Mouse (Mus musculus) urinary bladder, postnatal 4 days (tissue): ENCODE measurements at regions not wholly inside any gene's neighbourhood (a gene's known extent, or its start where the extent isn't known, plus 50 kb on each side); places are given as distances from the start of the nearest gene placed in this dataset.
A peak's percentile ranks its signal among the peaks of the same experiment; 100 is the strongest.
"Not testable (repeated sequence)": the region's sequence is repeated elsewhere in the genome, so short reads cannot be mapped to it uniquely, and the experiment has no call there.

Experiments
- DNase-seq, 2 experiments: peaks; one replicate each; pipeline ENCODE4 v3.0.0; 2021 to 2022; ENCODE audit warnings: low spot score in 2 of 2

GRCm38 (mm10) chr13:31050160-31050788 lies 76.3 kb downstream of the Gm5447 start:
- DNase-seq = no peak

- DNase-seq = not testable (repeated sequence)
Observed at GRCm38 (mm10) chr13:31051586-31051985, 77.6 kb downstream of the Gm5447 start.

- no peak for DNase-seq
Observed at GRCm38 (mm10) chr13:31054356-31054755, 80.4 kb downstream of the Gm5447 start.

GRCm38 (mm10) chr13:31055376-31056083 lies 81.5 kb downstream of the Gm5447 start:
- DNase-seq = no peak

- DNase-seq = no peak
Observed at GRCm38 (mm10) chr13:31056154-31056871, 82.3 kb downstream of the Gm5447 start.

GRCm38 (mm10) chr13:31060916-31061431 lies 87.0 kb downstream of the Gm5447 start:
- DNase-seq = no peak

GRCm38 (mm10) chr13:31068343-31068742 lies 94.3 kb downstream of the Gm5447 start:
- no peak for DNase-seq

- no peak for DNase-seq
Observed at GRCm38 (mm10) chr13:31076541-31076940, 102.5 kb downstream of the Gm5447 start.

GRCm38 (mm10) chr13:31078751-31079150 lies 104.7 kb downstream of the Gm5447 start:
- DNase-seq = no peak

GRCm38 (mm10) chr13:31080215-31080614 lies 106.2 kb downstream of the Gm5447 start:
- no peak for DNase-seq

- peak in 1 of 2 experiments; percentile 33 for DNase-seq
Observed at GRCm38 (mm10) chr13:31082448-31083140, 108.6 kb downstream of the Gm5447 start.

- DNase-seq = no peak
Observed at GRCm38 (mm10) chr13:31101051-31101450, 127.0 kb downstream of the Gm5447 start.

GRCm38 (mm10) chr13:31107434-31107833 lies 133.4 kb downstream of the Gm5447 start:
- DNase-seq = no peak

GRCm38 (mm10) chr13:31109231-31109630 lies 135.2 kb downstream of the Gm5447 start:
- DNase-seq = no peak

GRCm38 (mm10) chr13:31122689-31123088 lies 148.7 kb downstream of the Gm5447 start:
- no peak for DNase-seq

- no peak for DNase-seq
Observed at GRCm38 (mm10) chr13:31124547-31125216, 150.7 kb downstream of the Gm5447 start.

- no peak for DNase-seq
Observed at GRCm38 (mm10) chr13:31132501-31132900, 158.5 kb downstream of the Gm5447 start.

GRCm38 (mm10) chr13:31139686-31140085 lies 165.7 kb downstream of the Gm5447 start:
- no peak for DNase-seq

- no peak for DNase-seq
Observed at GRCm38 (mm10) chr13:31147323-31147722, 173.3 kb downstream of the Gm5447 start.

GRCm38 (mm10) chr13:31154066-31154465 lies 180.1 kb downstream of the Gm5447 start:
- no peak for DNase-seq

GRCm38 (mm10) chr13:31163878-31164495 lies 190.0 kb downstream of the Gm5447 start:
- no peak for DNase-seq
